Mouse (Mus musculus) forebrain, embryonic 16.5 days (tissue): ENCODE results near the gene Zc3h12c. TPM values are rescaled to one million over a fixed set of nuclear protein-coding genes. Genes with fewer than 3 reads are reported as not detected.
A peak's percentile ranks its signal among the peaks of the same experiment; 100 is the strongest.

Experiments
- ATAC-seq: fragments of 200-750 bp; cut with Nextera tagmentation; 2 replicates; pipeline ENCODE4 v1.8.0; 2017; ENCODE audit warnings: mild to moderate bottlenecking, moderate library complexity
- H3K27ac ChIP-seq: fragments of 300-500 bp; sonication (generic); 2 replicates; pipeline ENCODE4 v1.5.1; 2014; ENCODE audit warnings: low read length, control low read depth
- H3K27me3 ChIP-seq: fragments of 300-500 bp; sonication (generic); replicated peaks from 2 replicates; pipeline ENCODE4 v1.6.1; 2014; ENCODE audit warnings: low read length; ENCODE audit not compliant: control insufficient read depth, insufficient read depth
- H3K36me3 ChIP-seq: fragments of 300-500 bp; sonication (generic); 2 replicates; pipeline ENCODE4 v1.6.1; 2014; ENCODE audit not compliant: control insufficient read depth, insufficient read depth
- H3K4me1 ChIP-seq: fragments of 300-500 bp; sonication (generic); replicated peaks from 2 replicates; pipeline ENCODE4 v1.6.1; 2014; ENCODE audit warnings: low read length; ENCODE audit not compliant: control insufficient read depth, insufficient read depth
- H3K4me2 ChIP-seq: fragments of 300-500 bp; sonication (generic); 2 replicates; pipeline ENCODE4 v1.6.1; 2014; ENCODE audit warnings: mild to moderate bottlenecking, low read length, control low read depth
- H3K4me3 ChIP-seq: fragments of 300-500 bp; sonication (generic); replicated peaks from 2 replicates; pipeline ENCODE4 v1.5.1; 2014; ENCODE audit warnings: mild to moderate bottlenecking, low read length, control low read depth
- H3K9ac ChIP-seq: fragments of 300-500 bp; sonication (generic); replicated peaks from 2 replicates; pipeline ENCODE4 v1.6.1; 2014; ENCODE audit warnings: low read depth, low read length, control low read depth
- H3K9me3 ChIP-seq: fragments of 300-500 bp; sonication (generic); 2 replicates; pipeline ENCODE4 v1.6.1; 2016; ENCODE audit warnings: low read length; ENCODE audit not compliant: control insufficient read depth
- WGBS: fragments of 180-500 bp; shearing (Covaris S2); extraction: QIAGEN DNeasy Blood & Tissue Kit; methylation state at CpG from one replicate; pipeline ENCODE4 v1.1.7; 2014; 5-methylcytosine and 5-hydroxymethylcytosine counted together
- polyA plus RNA-seq: library from polyadenylated mRNA; unstranded; fragments of >200 nt; fragmentation: Nextera tagmentation; extraction: Ambion mirVana; gene quantifications from 2 replicates; pipeline ENCODE4 v1.2.1, GENCODE M21; 2015

Gene Zc3h12c
- polyA plus RNA-seq, 1 experiment from 2014 or later: 6.4 TPM

- Histone ChIP-seq H3K27ac (no peak overlapping the region), H3K27me3 (no peaks in the 10 kb centered on the region), H3K9ac (no peak overlapping the region), H3K4me1 (0 out of 2 replicates have a peak, but pooled peaks cover 3% of the 10 kb centered on the region), H3K4me3 (no peak overlapping the region), H3K9me3 (no peaks in the 10 kb centered on the region), H3K4me2 (no peak overlapping the region), H3K36me3 (no peaks in the 10 kb centered on the region)
- whole genome bisulfite sequencing: 93% methylated on average over 4 of the region's 4 CpGs
- no peak for ATAC-seq
Measured at GRCm38 (mm10) chr9:52190907-52191306, 22.5 kb upstream of the Zc3h12c start.

GRCm38 (mm10) chr9:52188106-52188505, 19.7 kb upstream of the Zc3h12c start:
- Histone ChIP-seq H3K27ac (no peak overlapping the region), H3K27me3 (no peaks in the 10 kb centered on the region), H3K4me3 (no peak overlapping the region), H3K36me3 (no peaks in the 10 kb centered on the region), H3K4me1 (0 out of 2 replicates have a peak, but pooled peaks cover 3% of the 10 kb centered on the region), H3K9me3 (no peaks in the 10 kb centered on the region), H3K4me2 (peak overlapping the region; percentile 33; the same call in 1 of the 2 replicates), H3K9ac (peak overlapping the region; percentile 6; the same call in 1 of the 2 replicates)
- peak; percentile 87 for ATAC-seq
- WGBS: 5% methylated on average over 8 of the region's 8 CpGs

GRCm38 (mm10) chr9:52186296-52186941, 18.0 kb upstream of the Zc3h12c start:
- Histone ChIP-seq H3K4me3 (no peak overlapping the region), H3K4me2 (no peak overlapping the region), H3K27me3 (no peaks in the 10 kb centered on the region), H3K4me1 (0 out of 2 replicates have a peak, but pooled peaks cover 3% of the 10 kb centered on the region), H3K27ac (no peak overlapping the region), H3K9ac (no peak overlapping the region), H3K9me3 (no peaks in the 10 kb centered on the region), H3K36me3 (no peaks in the 10 kb centered on the region)
- 85% methylated on average over 3 of the region's 3 CpGs for WGBS
- ATAC-seq: no peak

GRCm38 (mm10) chr9:52181419-52181818, 13.0 kb upstream of the Zc3h12c start:
- H3K36me3 ChIP-seq: no peaks in the 10 kb centered on the region
- H3K4me3 ChIP-seq: no peak overlapping the region
- H3K9ac ChIP-seq: no peak overlapping the region
- H3K27ac ChIP-seq: no peak overlapping the region
- 88% methylated on average over 2 of the region's 2 CpGs for WGBS
- H3K4me1 ChIP-seq: no peaks in the 10 kb centered on the region
- ATAC-seq: no peak
- H3K9me3 ChIP-seq: no peaks in the 10 kb centered on the region
- H3K27me3 ChIP-seq: no peaks in the 10 kb centered on the region
- H3K4me2 ChIP-seq: no peak overlapping the region

GRCm38 (mm10) chr9:52180851-52181250, 12.5 kb upstream of the Zc3h12c start:
- ATAC-seq: no peak
- H3K4me1 ChIP-seq: no peaks in the 10 kb centered on the region
- H3K36me3 ChIP-seq: no peaks in the 10 kb centered on the region
- no peaks in the 10 kb centered on the region for H3K27me3 ChIP-seq
- WGBS: 89% methylated on average over 6 of the region's 6 CpGs
- H3K9me3 ChIP-seq: no peaks in the 10 kb centered on the region
- H3K4me3 ChIP-seq: no peak overlapping the region
- H3K27ac ChIP-seq: no peak overlapping the region
- H3K9ac ChIP-seq: no peak overlapping the region
- no peak overlapping the region for H3K4me2 ChIP-seq

GRCm38 (mm10) chr9:52175257-52175859, 7.0 kb upstream of the Zc3h12c start:
- H3K4me1 ChIP-seq: no peaks in the 10 kb centered on the region
- H3K36me3 ChIP-seq: no peaks in the 10 kb centered on the region
- no peak for ATAC-seq
- H3K4me3 ChIP-seq: no peak overlapping the region
- no peak overlapping the region for H3K4me2 ChIP-seq
- H3K9ac ChIP-seq: no peak overlapping the region
- H3K27ac ChIP-seq: no peak overlapping the region
- H3K9me3 ChIP-seq: no peaks in the 10 kb centered on the region
- 83% methylated on average over 4 of the region's 4 CpGs for WGBS
- no peaks in the 10 kb centered on the region for H3K27me3 ChIP-seq

- ATAC-seq: no peak
- no peaks in the 10 kb centered on the region for H3K9me3 ChIP-seq
- WGBS: 85% methylated on average over 4 of the region's 4 CpGs
Measured at GRCm38 (mm10) chr9:52174671-52175111, 6.3 kb upstream of the Zc3h12c start.

GRCm38 (mm10) chr9:52173937-52174336, 5.6 kb upstream of the Zc3h12c start:
- Histone ChIP-seq H3K9me3 (no peaks in the 10 kb centered on the region), H3K27me3 (no peaks in the 10 kb centered on the region), H3K36me3 (no peaks in the 10 kb centered on the region), H3K4me2 (no peak overlapping the region), H3K27ac (no peak overlapping the region), H3K9ac (no peak overlapping the region), H3K4me1 (peaks cover 12% of the 10 kb centered on the region), H3K4me3 (no peak overlapping the region)
- 98% methylated on average over 2 of the region's 2 CpGs for WGBS
- no peak for ATAC-seq

More at GRCm38 (mm10) chr9:52174671-52175111, 6.3 kb upstream of the Zc3h12c start:
- Histone ChIP-seq H3K4me2 (no peak overlapping the region), H3K9ac (no peak overlapping the region), H3K27ac (no peak overlapping the region), H3K36me3 (no peaks in the 10 kb centered on the region), H3K4me3 (no peak overlapping the region), H3K27me3 (no peaks in the 10 kb centered on the region), H3K4me1 (peaks cover 6% of the 10 kb centered on the region)

GRCm38 (mm10) chr9:52172550-52172949, 4.2 kb upstream of the Zc3h12c start:
- no peaks in the 10 kb centered on the region for H3K27me3 ChIP-seq
- no peak overlapping the region for H3K27ac ChIP-seq
- no peak overlapping the region for H3K4me2 ChIP-seq
- WGBS: 69% methylated on average over 7 of the region's 7 CpGs
- ATAC-seq: no peak
- no peak overlapping the region for H3K9ac ChIP-seq
- no peak overlapping the region for H3K4me3 ChIP-seq
- peaks cover 13% of the 10 kb centered on the region for H3K4me1 ChIP-seq
- no peaks in the 10 kb centered on the region for H3K36me3 ChIP-seq
- no peaks in the 10 kb centered on the region for H3K9me3 ChIP-seq
